Mouse (Mus musculus): ENCODE results near the gene Clk4. TPM values are rescaled to one million over a fixed set of nuclear protein-coding genes. Genes with fewer than 3 reads are reported as not detected.

The Clk4 gene
- polyA plus RNA-seq, 1 experiment from 2014 or later = 86.8 TPM

DNA sequence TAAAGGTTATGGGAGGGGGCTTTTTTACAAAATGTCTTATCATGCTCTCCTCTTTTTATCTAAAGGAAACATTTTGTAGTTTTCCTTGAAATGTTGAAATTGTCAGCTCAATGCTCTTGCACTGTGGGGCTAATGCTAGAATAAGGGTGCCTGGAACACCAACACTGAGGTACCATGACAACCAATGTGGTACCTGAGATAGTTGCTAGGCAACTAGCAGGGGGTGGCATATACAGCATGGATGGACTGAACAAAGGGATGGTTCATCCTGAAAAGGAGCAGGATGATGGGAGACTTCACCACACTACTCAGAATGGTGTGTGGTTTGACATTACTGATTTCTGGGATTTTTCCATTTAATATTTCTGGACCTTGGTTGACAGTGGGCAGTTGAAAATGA is 59.1 kb downstream of the Clk4 start:
- H3K4me3 ChIP-seq = no peak overlapping the region
- H3K4me1 ChIP-seq = peaks cover 5% of the 10 kb centered on the region; the same call in 1 of the 2 replicates
- no peaks in the 10 kb centered on the region for H3K27me3 ChIP-seq (ENCODE audit: insufficient read depth, poor library complexity, severe bottlenecking)
- H3K27ac ChIP-seq = no peak overlapping the region
- DNase-seq (ENCODE audit: low spot score) = no peak
- 0 out of 2 replicates have a peak, but pooled peaks cover 2% of the 10 kb centered on the region for H3K36me3 ChIP-seq
- H3K9me3 ChIP-seq = 0 out of 2 replicates have a peak, but pooled peaks cover 5% of the 10 kb centered on the region

GRCm38 (mm10) chr11:51326908-51327307 is 65.4 kb downstream of the Clk4 start:
- Histone ChIP-seq H3K27ac (no peak overlapping the region), H3K4me1 (0 out of 2 replicates have a peak, but pooled peaks cover 5% of the 10 kb centered on the region), H3K4me3 (no peak overlapping the region), H3K27me3 (ENCODE audit: insufficient read depth, poor library complexity, severe bottlenecking) (no peaks in the 10 kb centered on the region), H3K9me3 (no peaks in the 10 kb centered on the region), H3K36me3 (no peaks in the 10 kb centered on the region)
- DNase-seq (ENCODE audit: low spot score) = no peak
- 69% methylated on average over 6 of the region's 6 CpGs for WGBS

- H3K36me3 ChIP-seq = no peaks in the 10 kb centered on the region
- 0 out of 2 replicates have a peak, but pooled peaks cover 5% of the 10 kb centered on the region for H3K4me1 ChIP-seq
- H3K9me3 ChIP-seq = no peaks in the 10 kb centered on the region
- no peak overlapping the region for H3K27ac ChIP-seq
- DNase-seq (ENCODE audit: low spot score) = no peak
- WGBS = 68% methylated on average over 12 of the region's 12 CpGs
- H3K27me3 ChIP-seq (ENCODE audit: insufficient read depth, poor library complexity, severe bottlenecking) = no peaks in the 10 kb centered on the region
- H3K4me3 ChIP-seq = no peak overlapping the region
Observed at GRCm38 (mm10) chr11:51328387-51328942, 66.9 kb downstream of the Clk4 start.

GRCm38 (mm10) chr11:51329837-51330714 is 68.5 kb downstream of the Clk4 start:
- H3K4me3 ChIP-seq = no peak overlapping the region
- no peak for DNase-seq (ENCODE audit: low spot score)
- H3K27me3 ChIP-seq (ENCODE audit: insufficient read depth, poor library complexity, severe bottlenecking) = no peaks in the 10 kb centered on the region
- H3K9me3 ChIP-seq = no peaks in the 10 kb centered on the region
- H3K4me1 ChIP-seq = 0 out of 2 replicates have a peak, but pooled peaks cover 5% of the 10 kb centered on the region
- no peaks in the 10 kb centered on the region for H3K36me3 ChIP-seq
- no peak overlapping the region for H3K27ac ChIP-seq
- 71% methylated on average over 11 of the region's 11 CpGs for WGBS

Other genes with a start within 250 kb of the Clk4 start
- gene Olfr54, start 247.5 kb upstream of the Clk4 start, polyA plus RNA-seq (2016; fragmentation: Nextera tagmentation; extraction: Ambion mirVana) = not detected in 2 replicates
- gene Olfr1375, start 213.6 kb upstream of the Clk4 start, polyA plus RNA-seq (2016; fragmentation: Nextera tagmentation; extraction: Ambion mirVana) = not detected in 2 replicates
- 6.1 and 7.4 TPM in 2 replicates for gene Zfp354a, start 202.5 kb upstream of the Clk4 start, polyA plus RNA-seq (2016; fragmentation: Nextera tagmentation; extraction: Ambion mirVana)
- not detected in 2 replicates for gene Gm12569, start 41.3 kb upstream of the Clk4 start, polyA plus RNA-seq (2016; fragmentation: Nextera tagmentation; extraction: Ambion mirVana)
- 0.36 and 0.47 TPM in 2 replicates for gene BC049762, start 1.3 kb downstream of the Clk4 start, polyA plus RNA-seq (2016; fragmentation: Nextera tagmentation; extraction: Ambion mirVana)
- gene Col23a1, start 28.2 kb downstream of the Clk4 start, polyA plus RNA-seq (2016; fragmentation: Nextera tagmentation; extraction: Ambion mirVana) = 10.2 and 12.1 TPM in 2 replicates

Measured in heart, embryonic 10.5 days (tissue).